8 mouse cellular contexts compared by ENCODE assay signal in the genomic region with DNA sequence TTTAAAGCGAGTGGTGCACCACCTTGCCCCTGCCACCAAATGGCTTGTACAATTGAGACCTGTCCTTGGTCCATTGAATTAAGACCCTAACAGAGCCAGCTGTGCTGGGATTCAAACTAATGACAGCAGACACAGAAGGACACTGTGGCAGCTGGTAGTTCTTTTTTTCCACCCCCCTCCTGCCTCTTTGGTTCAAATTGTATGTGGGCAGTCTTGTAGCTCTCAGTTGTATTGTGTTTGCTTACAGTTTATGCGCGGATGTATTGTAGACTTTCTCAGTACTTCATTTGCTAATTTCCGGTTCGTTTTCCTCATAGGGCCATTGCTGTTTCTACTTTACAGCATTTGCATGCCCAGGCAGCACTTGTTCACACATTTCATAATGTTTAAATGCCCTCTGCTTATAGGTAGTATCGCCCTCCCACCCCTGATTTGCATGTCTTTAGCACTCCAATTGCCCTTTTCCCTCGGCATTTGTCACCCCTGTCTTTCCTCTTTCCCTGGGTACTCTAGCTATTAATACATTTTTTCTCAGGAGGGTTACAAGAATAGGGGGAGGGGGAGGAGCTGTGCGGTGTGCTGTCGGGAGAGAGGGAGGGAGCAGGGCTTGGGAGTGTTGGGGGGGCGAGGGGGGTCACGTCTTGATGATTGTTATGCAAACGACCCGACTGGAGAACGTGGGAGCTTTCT. TPM values are rescaled to one million over a fixed set of nuclear protein-coding genes. Genes with fewer than 3 reads are reported as not detected.
DNase-seq lines count a peak whose midpoint lies in the region; ATAC-seq and TF ChIP-seq lines count a peak whose summit lies in the region.

No protein-coding gene starts in this region.

- H3K9ac ChIP-seq in forebrain, embryonic 12.5 days: peak overlapping the region; percentile 87
- H3K9ac ChIP-seq in hindbrain, embryonic 15.5 days: peak overlapping the region; percentile 77
- no peak overlapping the region; the same call in 1 of the 2 replicates for H3K9ac ChIP-seq in lung, postnatal 0 days (replicated peaks; ENCODE audit: low read depth)
- H3K9ac ChIP-seq in stomach, embryonic 15.5 days: no peak overlapping the region

- no peak for TF ChIP-seq EP300 in lung, postnatal 0 days (IDR thresholded peaks at IDR 0.05)

- no peak for TF ChIP-seq POLR2A in thymus, adult 2 months (IDR thresholded peaks at IDR 0.05; ENCODE audit: control insufficient read depth, extremely low read depth, insufficient read depth, low read length, poor library complexity)

- under 1% methylated on average over 14 of the region's 14 CpGs for WGBS in forebrain, embryonic 12.5 days
- WGBS in hindbrain, embryonic 15.5 days: 1% methylated on average over 14 of the region's 14 CpGs
- WGBS in lung, postnatal 0 days: 3% methylated on average over 14 of the region's 14 CpGs
- WGBS in stomach, embryonic 15.5 days: 4% methylated on average over 14 of the region's 14 CpGs
- 7% methylated on average over 14 of the region's 14 CpGs for WGBS in thymus, adult 2 months

- no peaks in the 10 kb centered on the region for H3K9me3 ChIP-seq in forebrain, embryonic 12.5 days
- no peaks in the 10 kb centered on the region for H3K9me3 ChIP-seq in hindbrain, embryonic 15.5 days
- H3K9me3 ChIP-seq in lung, postnatal 0 days (ENCODE audit: low read length): no peaks in the 10 kb centered on the region
- H3K9me3 ChIP-seq in stomach, embryonic 15.5 days: no peaks in the 10 kb centered on the region

- peak overlapping the region; percentile 100 for H3K27ac ChIP-seq in forebrain, embryonic 12.5 days
- H3K27ac ChIP-seq in hindbrain, embryonic 15.5 days (replicated peaks): peak overlapping the region; percentile 98
- H3K27ac ChIP-seq in lung, postnatal 0 days (ENCODE audit: low read length): no peak overlapping the region
- peak overlapping the region; percentile 92 for H3K27ac ChIP-seq in stomach, embryonic 15.5 days
- H3K27ac ChIP-seq in thymus, adult 2 months (ENCODE audit: control insufficient read depth, insufficient read depth, low read length): no peak overlapping the region

- DNase-seq in adrenal gland, adult 2 months: peak; percentile 30
- no peak for DNase-seq in adrenal gland, postnatal 4 days (ENCODE audit: low spot score in 2 of 2)
- DNase-seq in adrenal gland, postnatal 25 days: peak; percentile 7
- peak; percentile 9 for DNase-seq in lung, postnatal 0 days (ENCODE audit: low spot score)
- DNase-seq in thymus, adult 2 months: no peak

- H3K4me2 ChIP-seq in forebrain, embryonic 12.5 days: peak overlapping the region; percentile 75
- peak overlapping the region; percentile 84 for H3K4me2 ChIP-seq in hindbrain, embryonic 15.5 days
- peak overlapping the region; percentile 95 for H3K4me2 ChIP-seq in lung, postnatal 0 days (replicated peaks; ENCODE audit: low read depth, low read length)
- peak overlapping the region; percentile 88 for H3K4me2 ChIP-seq in stomach, embryonic 15.5 days

- H3K36me3 ChIP-seq in forebrain, embryonic 12.5 days (replicated peaks): no peaks in the 10 kb centered on the region
- H3K36me3 ChIP-seq in hindbrain, embryonic 15.5 days: no peaks in the 10 kb centered on the region
- no peaks in the 10 kb centered on the region for H3K36me3 ChIP-seq in lung, postnatal 0 days (ENCODE audit: insufficient read depth, low read length)
- H3K36me3 ChIP-seq in stomach, embryonic 15.5 days: no peaks in the 10 kb centered on the region
- H3K36me3 ChIP-seq in thymus, adult 2 months (ENCODE audit: control insufficient read depth, insufficient read depth, low read length): no peaks in the 10 kb centered on the region

- ATAC-seq in forebrain, embryonic 12.5 days (ENCODE audit: low FRiP score): peak; percentile 45
- ATAC-seq in hindbrain, embryonic 15.5 days (ENCODE audit: low FRiP score, low read depth): no peak
- ATAC-seq in lung, postnatal 0 days: no peak
- no peak for ATAC-seq in stomach, embryonic 15.5 days (ENCODE audit: insufficient read depth, low FRiP score, low read depth)

- peaks cover 38% of the 10 kb centered on the region for H3K4me1 ChIP-seq in forebrain, embryonic 12.5 days
- peaks cover 32% of the 10 kb centered on the region for H3K4me1 ChIP-seq in hindbrain, embryonic 15.5 days (replicated peaks)
- peaks cover 4% of the 10 kb centered on the region; the same call in 1 of the 2 replicates for H3K4me1 ChIP-seq in lung, postnatal 0 days (ENCODE audit: insufficient read depth, low read depth, low read length)
- peaks cover 8% of the 10 kb centered on the region for H3K4me1 ChIP-seq in stomach, embryonic 15.5 days
- 0 out of 2 replicates have a peak, but pooled peaks cover 2% of the 10 kb centered on the region for H3K4me1 ChIP-seq in thymus, adult 2 months (replicated peaks; ENCODE audit: control insufficient read depth, insufficient read depth, low read length)

- H3K27me3 ChIP-seq in forebrain, embryonic 12.5 days: no peaks in the 10 kb centered on the region
- H3K27me3 ChIP-seq in hindbrain, embryonic 15.5 days: no peaks in the 10 kb centered on the region
- no peaks in the 10 kb centered on the region; the same call in 1 of the 2 replicates for H3K27me3 ChIP-seq in lung, postnatal 0 days (replicated peaks; ENCODE audit: insufficient read depth, low read length)
- no peaks in the 10 kb centered on the region for H3K27me3 ChIP-seq in stomach, embryonic 15.5 days (replicated peaks)
- H3K27me3 ChIP-seq in thymus, adult 2 months (ENCODE audit: control insufficient read depth, insufficient read depth, low read length): peaks cover 14% of the 10 kb centered on the region

- H3K4me3 ChIP-seq in forebrain, embryonic 12.5 days (replicated peaks): peak overlapping the region; percentile 79
- peak overlapping the region; percentile 68 for H3K4me3 ChIP-seq in hindbrain, embryonic 15.5 days
- H3K4me3 ChIP-seq in lung, postnatal 0 days (ENCODE audit: low read depth, low read length): peak overlapping the region; percentile 62
- H3K4me3 ChIP-seq in stomach, embryonic 15.5 days (replicated peaks): peak overlapping the region; percentile 68
- no peak overlapping the region for H3K4me3 ChIP-seq in thymus, adult 2 months (ENCODE audit: control insufficient read depth, insufficient read depth, low read length)

- no peak for TF ChIP-seq CTCF in lung, postnatal 0 days (IDR thresholded peaks at IDR 0.05)
- no peak for TF ChIP-seq CTCF in thymus, adult 2 months (IDR thresholded peaks at IDR 0.05; ENCODE audit: borderline replicate concordance, control insufficient read depth, extremely low read depth, insufficient read depth, low read length, poor library complexity)

RNA-seq across cellular contexts. Expression of gene Cxxc4, which starts 2.5 kb away (rescaled TPM):
- 1 to 10 TPM; 5.4 to 7.4 TPM for total RNA-seq in adrenal gland, adult 2 months (2021)
- 2.7 and 3.0 TPM in 2 replicates for polyA plus RNA-seq in adrenal gland, adult 2 months (2012; rRNA removed)
- total RNA-seq in adrenal gland, postnatal 4 days (2021): 10 to 100 TPM; 12.6 to 14.5 TPM
- 8.2 and 9.7 TPM in 2 replicates for total RNA-seq in adrenal gland, postnatal 25 days (2021)
- polyA plus RNA-seq in forebrain, embryonic 12.5 days (2016; fragmentation: Nextera tagmentation; extraction: Ambion mirVana): 20.9 and 25.5 TPM in 2 replicates
- 26.5 and 27.5 TPM in 2 replicates for polyA plus RNA-seq in hindbrain, embryonic 15.5 days (2015; fragmentation: Nextera tagmentation; extraction: Ambion mirVana)
- 0.81 and 0.93 TPM in 2 replicates for polyA plus RNA-seq in lung, postnatal 0 days (2015; fragmentation: Nextera tagmentation; extraction: Ambion mirVana)
- 5.0 and 7.3 TPM in 2 replicates for polyA plus RNA-seq in stomach, embryonic 15.5 days (2015; fragmentation: Nextera tagmentation; extraction: Ambion mirVana)
- 0.11 and 0.38 TPM in 2 replicates for polyA plus RNA-seq in thymus, adult 2 months (2012; rRNA removed)

Comparison
In these comparisons a context has a peak if more than half of its experiments do, and no peak if none do; other contexts are left out.
1. DNase-seq: peak in adrenal gland, adult 2 months (single experiment), adrenal gland, postnatal 25 days (single experiment) and lung, postnatal 0 days (single experiment); none in adrenal gland, postnatal 4 days (0 of 2) and thymus, adult 2 months (single experiment).
2. H3K27ac ChIP-seq: peak in forebrain, embryonic 12.5 days (single experiment), hindbrain, embryonic 15.5 days (single experiment) and stomach, embryonic 15.5 days (single experiment); none in lung, postnatal 0 days (single experiment) and thymus, adult 2 months (single experiment).
3. H3K9ac ChIP-seq: peak in forebrain, embryonic 12.5 days (single experiment) and hindbrain, embryonic 15.5 days (single experiment); none in lung, postnatal 0 days (single experiment) and stomach, embryonic 15.5 days (single experiment).
4. Peak in every context shown above with its lines, with median percentiles within 50 percentile points of each other: H3K4me2 ChIP-seq.